17 mouse cellular contexts compared by ENCODE assay signal in the genomic region with DNA sequence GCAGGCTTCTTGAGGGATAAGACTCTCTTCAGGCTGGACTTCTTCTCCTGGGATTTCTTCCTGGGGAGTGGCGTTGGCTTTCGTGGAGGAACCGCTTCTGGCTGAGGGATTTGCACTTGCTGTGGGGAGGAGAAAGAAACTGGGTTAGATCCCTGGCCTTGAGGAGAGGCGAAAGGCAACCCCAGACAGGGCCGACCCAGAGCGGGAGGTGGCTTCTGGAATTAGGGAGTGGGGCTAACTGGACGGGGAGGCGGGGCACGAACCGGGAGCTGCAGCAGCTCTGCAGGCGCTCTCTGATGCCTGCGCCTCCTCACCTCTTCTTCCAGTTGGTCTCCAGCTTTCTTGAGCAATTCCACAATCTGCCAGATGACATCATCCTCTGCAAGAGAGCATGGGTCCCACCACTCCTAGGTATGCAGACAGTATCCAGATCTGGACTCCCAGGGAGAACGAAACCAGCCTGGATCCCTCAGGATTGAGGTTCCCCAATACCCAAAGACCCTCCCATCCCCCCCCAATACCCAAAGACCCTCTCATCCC. TPM values are rescaled to one million over a fixed set of nuclear protein-coding genes. Genes with fewer than 3 reads are reported as not detected.
A peak's percentile ranks its signal among the peaks of the same experiment; 100 is the strongest.
DNase-seq lines count a peak whose midpoint lies in the region; ATAC-seq lines count a peak whose summit lies in the region.
"Had no signal": no experiment of that assay in that cellular context is flagged by ENCODE, and none has a peak within 500 bp of the region (broad histone marks: within the 10 kb centered on the region; RNA-seq: fewer than 3 reads in every experiment).

No protein-coding gene starts in this region.

- no peak overlapping the region for H3K9ac ChIP-seq in forebrain, embryonic 14.5 days (ENCODE audit: low read length)
- no peak overlapping the region for H3K9ac ChIP-seq in midbrain, embryonic 12.5 days (replicated peaks)
- H3K9ac ChIP-seq: heart, embryonic 13.5 days; liver, embryonic 15.5 days; neural tube, embryonic 12.5 days had no signal

- intact Hi-C loops in heart, postnatal 36 days (cut with DNase I) = no loop called here

- DNase-seq in heart, adult 11 months = peak; percentile 88
- DNase-seq in heart, postnatal 36 days = no peak
- peak; percentile 48 for DNase-seq in 3T3-L1 (ENCODE audit: low read depth, low spot score)
- DNase-seq in forebrain, embryonic 14.5 days (ENCODE audit: low spot score) = no peak
- no peak for DNase-seq in cerebellum, postnatal 36 days
- DNase-seq in urinary bladder, postnatal 36 days (ENCODE audit: low spot score in 2 of 2) = no peak
- DNase-seq in spleen, postnatal 36 days (ENCODE audit: low spot score in 2 of 2) = no peak
- DNase-seq: gastrocnemius, postnatal 25 days had no signal

- H3K27ac ChIP-seq in forebrain, embryonic 14.5 days (ENCODE audit: low read depth, low read length) = peak overlapping the region; percentile 44; the same call in 1 of the 2 replicates
- peak overlapping the region; percentile 35; the same call in 1 of the 2 replicates for H3K27ac ChIP-seq in midbrain, embryonic 12.5 days (replicated peaks)
- H3K27ac ChIP-seq: heart, embryonic 13.5 days; liver, embryonic 15.5 days; neural tube, embryonic 12.5 days had no signal

- ATAC-seq in forebrain, embryonic 14.5 days = no peak
- ATAC-seq in midbrain, embryonic 12.5 days (ENCODE audit: low FRiP score, low read depth) = no peak

- H3K27me3 ChIP-seq in forebrain, embryonic 14.5 days (replicated peaks; ENCODE audit: control insufficient read depth, insufficient read depth, low read length) = no peaks in the 10 kb centered on the region; the same call in 1 of the 2 replicates
- peaks cover 24% of the 10 kb centered on the region for H3K27me3 ChIP-seq in midbrain, embryonic 12.5 days

- H3K36me3 ChIP-seq in forebrain, embryonic 14.5 days (ENCODE audit: control insufficient read depth, insufficient read depth, low read length) = no peaks in the 10 kb centered on the region
- no peaks in the 10 kb centered on the region for H3K36me3 ChIP-seq in midbrain, embryonic 12.5 days
- H3K36me3 ChIP-seq: heart, embryonic 13.5 days; liver, embryonic 15.5 days; neural tube, embryonic 12.5 days had no signal

- WGBS in forebrain, embryonic 14.5 days = 66% methylated on average over 13 of the region's 13 CpGs
- whole genome bisulfite sequencing in midbrain, embryonic 12.5 days = 60% methylated on average over 10 of the region's 13 CpGs

- no peaks in the 10 kb centered on the region for H3K9me3 ChIP-seq in forebrain, embryonic 14.5 days (replicated peaks; ENCODE audit: control insufficient read depth, low read length)
- no peaks in the 10 kb centered on the region for H3K9me3 ChIP-seq in midbrain, embryonic 12.5 days
- H3K9me3 ChIP-seq: heart, embryonic 13.5 days; liver, embryonic 15.5 days; neural tube, embryonic 12.5 days had no signal

- H3K4me1 ChIP-seq in forebrain, embryonic 14.5 days (ENCODE audit: control insufficient read depth, insufficient read depth, low read length) = peaks cover 4% of the 10 kb centered on the region; the same call in 1 of the 2 replicates
- H3K4me1 ChIP-seq in midbrain, embryonic 12.5 days = peaks cover 20% of the 10 kb centered on the region

- no peak overlapping the region for H3K4me3 ChIP-seq in forebrain, embryonic 14.5 days (ENCODE audit: low read depth, low read length)
- no peak overlapping the region for H3K4me3 ChIP-seq in midbrain, embryonic 12.5 days
- H3K4me3 ChIP-seq: erythroblast, embryonic 14.5 days; heart, embryonic 13.5 days; liver, embryonic 15.5 days; neural tube, embryonic 12.5 days had no signal

- no peak overlapping the region for H3K4me2 ChIP-seq in forebrain, embryonic 14.5 days (ENCODE audit: low read length)
- no peak overlapping the region for H3K4me2 ChIP-seq in midbrain, embryonic 12.5 days (replicated peaks)
- H3K4me2 ChIP-seq: heart, embryonic 13.5 days; liver, embryonic 15.5 days; neural tube, embryonic 12.5 days had no signal

RNA-seq across cellular contexts. Expression of a gene that starts 9.7 kb away (rescaled TPM):
- total RNA-seq in heart, postnatal 36 days (2021) = not detected
- 0.50 and 0.62 TPM in 2 replicates for polyA plus RNA-seq in forebrain, embryonic 14.5 days (2014; fragmentation: Nextera tagmentation; extraction: Ambion mirVana)
- polyA plus RNA-seq in midbrain, embryonic 12.5 days (2016; fragmentation: Nextera tagmentation; extraction: Ambion mirVana) = 0.15 and 0.26 TPM in 2 replicates
- total RNA-seq: adrenal gland, adult 18-20 months; gastrocnemius, postnatal 25 days had no signal
- polyA plus RNA-seq: erythroblast, embryonic 14.5 days had no signal

RNA-seq across cellular contexts. Expression of a gene that starts 38.2 kb away (rescaled TPM):
- under 1 TPM in 1 of 2 experiments, not detected in 1; 0.39 TPM for total RNA-seq in heart, postnatal 36 days (2021)
- polyA plus RNA-seq in forebrain, embryonic 14.5 days (2014; fragmentation: Nextera tagmentation; extraction: Ambion mirVana) = not detected in 2 replicates
- polyA plus RNA-seq in midbrain, embryonic 12.5 days (2016; fragmentation: Nextera tagmentation; extraction: Ambion mirVana) = 0.30 TPM in 1 of 2 replicates, not detected in the other
- total RNA-seq: adrenal gland, adult 18-20 months; gastrocnemius, postnatal 25 days; left cerebral cortex, postnatal 14 days had no signal
- polyA plus RNA-seq: C2C12; intestine, postnatal 0 days; neural tube, embryonic 12.5 days had no signal

RNA-seq across cellular contexts. Expression of a gene that starts 46.3 kb away (rescaled TPM):
- total RNA-seq in heart, postnatal 36 days (2021) = 10 to 100 TPM; 53.3 to 55.5 TPM
- polyA plus RNA-seq in forebrain, embryonic 14.5 days (2014; fragmentation: Nextera tagmentation; extraction: Ambion mirVana) = 84.4 and 99.1 TPM in 2 replicates
- 115 and 116 TPM in 2 replicates for polyA plus RNA-seq in midbrain, embryonic 12.5 days (2016; fragmentation: Nextera tagmentation; extraction: Ambion mirVana)

RNA-seq across cellular contexts. Expression of a gene that starts 47.2 kb away (rescaled TPM):
- not detected for total RNA-seq in heart, postnatal 36 days (2021)
- not detected in 2 replicates for polyA plus RNA-seq in forebrain, embryonic 14.5 days (2014; fragmentation: Nextera tagmentation; extraction: Ambion mirVana)
- not detected in 2 replicates for polyA plus RNA-seq in midbrain, embryonic 12.5 days (2016; fragmentation: Nextera tagmentation; extraction: Ambion mirVana)
- total RNA-seq: gastrocnemius, postnatal 25 days had no signal
- polyA plus RNA-seq: C2C12; erythroblast, embryonic 14.5 days; heart, embryonic 13.5 days; neural tube, embryonic 12.5 days had no signal

Comparison
In these comparisons a context has a peak if more than half of its experiments do, and no peak if none do; other contexts are left out.
1. DNase-seq: peak in heart, adult 11 months (single experiment) and 3T3-L1 (single experiment); none in heart, postnatal 36 days (0 of 2), forebrain, embryonic 14.5 days (single experiment), cerebellum, postnatal 36 days (0 of 2), urinary bladder, postnatal 36 days (0 of 2) and spleen, postnatal 36 days (0 of 2).